Mouse (Mus musculus) 3T3-L1 (cell line): Measurements from ENCODE around the gene Lrp2bp.

Experiments
- DNase-seq: peaks from one replicate; pipeline ENCODE4 v3.0.0-alpha.2; 2015; ENCODE audit warnings: low read depth, low spot score

Lrp2bp gene

GRCm38 (mm10) chr8:45999138-45999783 lies at the start of gene Lrp2bp:
Lrp2bp (plus strand) TSS chr8:45999303.
- no peak for DNase-seq

DNA sequence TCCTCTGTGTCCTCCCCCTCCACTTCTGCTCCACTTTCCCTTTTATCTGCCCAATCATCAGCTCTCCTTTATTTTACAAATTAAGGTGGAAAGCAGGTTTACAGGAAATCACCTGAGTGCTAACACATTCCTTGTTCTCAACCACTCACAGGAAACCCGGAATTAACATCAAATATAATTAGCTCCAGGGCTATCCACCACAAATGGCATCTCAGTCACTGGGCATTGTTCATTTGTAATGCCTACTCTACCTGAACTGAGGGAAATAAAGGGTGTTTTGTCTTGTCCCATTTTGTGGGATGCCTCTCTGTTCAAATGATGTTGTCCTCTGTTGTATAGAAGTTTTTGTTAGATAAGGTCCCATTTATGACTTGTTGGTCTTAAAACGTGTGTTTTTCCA lies 48.5 kb upstream of the Lrp2bp start:
- no peak for DNase-seq

DNA sequence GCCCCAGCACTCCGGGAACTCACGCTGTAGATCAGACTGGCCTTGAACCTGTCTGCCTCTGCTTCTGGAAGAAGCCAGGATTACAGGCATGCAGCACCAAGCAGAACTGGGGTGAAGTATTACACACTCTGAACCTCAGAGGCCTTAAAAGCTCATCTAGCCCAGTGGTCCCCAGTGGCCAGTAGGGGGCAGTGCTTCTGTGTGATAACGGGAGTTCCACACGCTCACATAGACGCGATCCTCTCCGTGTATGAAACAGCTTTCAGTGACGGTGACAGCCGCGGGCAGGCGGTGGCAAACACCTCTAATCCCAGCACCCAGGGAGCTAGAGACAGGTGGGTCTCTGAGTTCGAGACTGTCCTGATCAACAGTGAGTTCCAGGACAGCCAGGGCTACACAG lies 28.2 kb upstream of the Lrp2bp start:
- DNase-seq, result peak; percentile 5

DNA sequence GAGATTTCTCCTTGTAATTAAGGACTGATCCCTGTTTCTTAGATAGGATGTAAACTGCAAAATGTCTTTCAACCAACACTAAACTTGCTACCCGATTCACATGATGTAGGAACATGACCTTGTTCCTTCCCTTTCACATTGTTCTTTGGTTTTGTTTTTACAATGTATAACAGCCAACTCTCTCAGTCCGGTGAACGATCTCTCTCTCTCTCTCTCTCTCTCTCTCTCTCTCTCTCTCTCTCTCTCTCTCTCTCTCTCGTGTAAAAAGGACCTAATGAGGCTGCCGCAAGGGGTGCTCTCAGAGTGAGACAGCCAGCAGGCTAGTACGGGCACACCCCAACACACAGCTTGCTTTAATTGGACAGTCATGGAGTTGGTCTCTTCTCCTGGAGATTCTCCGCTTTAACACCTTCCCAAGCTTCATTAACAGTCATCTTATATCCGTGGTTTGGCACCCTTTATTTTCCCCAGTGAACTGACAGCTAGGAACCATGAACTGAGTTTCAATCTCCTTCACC lies 25.1 kb upstream of the Lrp2bp start:
- no peak for DNase-seq

DNA sequence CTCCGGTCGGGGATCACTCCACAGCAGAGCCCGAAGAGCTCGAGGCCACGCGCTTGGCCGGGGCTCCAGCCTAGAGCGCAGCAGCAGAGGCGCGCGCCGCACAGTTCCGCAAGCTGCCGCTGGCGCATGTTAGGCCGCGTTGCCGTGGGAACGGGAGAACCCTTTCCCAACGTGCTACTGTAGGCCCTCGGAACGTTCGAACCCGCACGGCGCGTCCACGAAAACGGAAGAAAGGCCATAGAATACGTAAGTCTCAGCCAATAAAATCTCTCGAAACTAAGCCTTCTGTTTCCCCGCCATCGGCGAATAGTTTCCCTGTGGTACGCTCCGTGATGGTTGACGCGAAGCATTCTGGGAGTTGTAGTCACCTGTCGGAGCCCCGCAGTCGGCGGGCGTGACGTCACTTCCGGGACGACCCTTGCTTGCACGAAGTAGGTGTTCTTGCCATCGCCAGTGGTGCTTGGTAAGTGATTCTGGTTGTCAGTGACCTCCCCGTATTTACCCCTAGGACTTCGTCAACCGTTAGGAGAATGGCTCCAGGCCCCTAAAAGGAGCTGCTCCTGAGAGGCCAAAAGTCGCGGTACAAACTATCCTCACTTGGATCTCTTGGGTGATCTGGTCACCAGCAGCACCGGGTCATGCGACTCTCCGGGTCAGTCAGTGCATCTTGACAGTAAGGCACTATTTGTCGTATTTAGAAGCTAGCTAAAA lies 23.8 kb upstream of the Lrp2bp start, which contains the start of the genes 1700029J07Rik and Ufsp2:
TSS of gene 1700029J07Rik (minus strand) at position 127 of the 711 bp plus-strand sequence.
TSS of gene Ufsp2 (plus strand) at position 403 of the 711 bp plus-strand sequence.
- DNase-seq, result peak; percentile 99

DNA sequence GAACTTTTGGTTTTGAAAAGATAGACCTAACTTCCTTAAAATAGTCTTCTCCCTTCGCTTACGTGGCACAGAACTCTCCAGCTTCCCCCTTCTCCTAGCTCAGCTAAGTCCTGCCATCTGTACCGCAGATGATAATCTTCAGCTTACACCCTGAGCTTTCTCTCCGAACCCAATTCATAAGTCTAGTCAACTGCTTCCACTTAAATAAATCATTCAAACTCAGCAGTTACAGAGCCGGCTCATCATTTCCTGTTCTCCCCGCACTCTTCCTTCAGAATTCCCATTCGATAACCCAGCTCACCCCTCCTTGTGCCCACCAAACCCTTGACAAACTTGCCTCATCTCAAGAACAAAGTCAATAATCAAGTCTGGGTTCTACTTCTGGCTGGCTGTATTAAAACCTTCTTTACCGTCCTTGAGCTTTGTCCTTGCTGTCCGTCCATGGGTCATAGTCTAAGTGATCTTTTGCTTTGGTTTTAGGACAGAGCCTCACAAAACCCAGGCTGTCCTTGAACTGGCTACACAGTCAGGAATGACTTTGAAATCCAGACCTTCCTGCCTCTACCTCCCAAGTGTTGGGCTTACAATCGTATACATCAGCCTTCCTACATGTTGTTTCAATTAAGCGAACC lies 23.1 kb upstream of the Lrp2bp start:
- DNase-seq, result peak; percentile 19

- peak; percentile 80 for DNase-seq
Observed at GRCm38 (mm10) chr8:45986665-45987064, 12.4 kb upstream of the Lrp2bp start.

DNA sequence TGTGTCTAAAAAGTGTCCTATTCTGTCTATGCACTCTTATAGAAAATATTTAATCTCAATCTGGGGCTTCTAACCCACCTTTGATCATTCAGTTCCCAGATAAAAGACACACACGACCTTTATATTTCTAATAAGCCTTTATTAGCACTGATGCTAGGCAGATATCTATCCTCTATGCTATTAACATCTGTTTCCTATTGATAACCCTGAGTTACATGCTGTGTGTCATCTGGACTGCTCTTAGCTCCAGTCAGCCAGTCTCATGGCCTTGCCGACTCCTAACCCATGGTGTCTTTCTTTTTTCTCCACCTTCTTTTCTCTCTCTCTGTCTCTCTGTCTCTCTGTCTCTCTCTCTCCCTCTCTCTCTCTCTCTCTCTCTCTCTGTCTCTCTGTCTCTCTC lies 10.9 kb upstream of the Lrp2bp start:
- DNase-seq, result no peak

DNA sequence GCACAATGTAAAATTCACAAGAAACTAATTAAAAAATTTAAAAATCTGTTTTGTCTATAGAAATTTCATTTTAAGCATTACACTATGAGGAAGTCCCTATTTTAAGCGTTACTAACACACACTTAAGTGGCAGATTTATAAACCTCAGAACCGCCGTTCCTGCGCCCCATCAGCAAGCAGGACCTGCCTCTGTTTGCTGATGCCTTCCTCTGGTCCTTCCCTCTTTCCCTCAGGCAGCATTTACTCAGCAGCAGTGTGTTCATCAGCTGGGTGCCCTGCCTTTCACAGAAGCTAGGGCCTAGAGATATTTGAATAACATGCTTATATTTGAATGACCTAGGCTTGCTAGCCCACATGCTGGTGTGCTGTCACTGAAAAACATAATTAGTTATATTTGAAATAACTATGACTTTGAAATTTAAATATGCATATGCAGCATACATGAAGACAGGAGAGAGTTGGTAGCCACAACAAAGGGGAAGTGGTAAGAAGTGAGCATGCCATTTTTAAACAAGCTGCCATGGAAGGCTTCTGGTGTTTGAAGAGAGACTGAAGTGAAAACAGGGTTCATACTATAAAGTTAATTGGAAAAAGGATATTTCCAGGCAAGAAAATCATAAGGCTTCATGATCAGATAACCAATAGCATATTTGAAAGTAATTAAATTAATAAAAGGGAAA lies 8.3 kb upstream of the Lrp2bp start:
- DNase-seq, result no peak

GRCm38 (mm10) chr8:45994111-45994510 lies 5.0 kb upstream of the Lrp2bp start:
- peak; percentile 36 for DNase-seq

GRCm38 (mm10) chr8:45995576-45995975 lies 3.5 kb upstream of the Lrp2bp start:
- no peak for DNase-seq

- peak; percentile 44 for DNase-seq
Observed at GRCm38 (mm10) chr8:45998228-45998627, 875 bp upstream of the Lrp2bp start.

DNA sequence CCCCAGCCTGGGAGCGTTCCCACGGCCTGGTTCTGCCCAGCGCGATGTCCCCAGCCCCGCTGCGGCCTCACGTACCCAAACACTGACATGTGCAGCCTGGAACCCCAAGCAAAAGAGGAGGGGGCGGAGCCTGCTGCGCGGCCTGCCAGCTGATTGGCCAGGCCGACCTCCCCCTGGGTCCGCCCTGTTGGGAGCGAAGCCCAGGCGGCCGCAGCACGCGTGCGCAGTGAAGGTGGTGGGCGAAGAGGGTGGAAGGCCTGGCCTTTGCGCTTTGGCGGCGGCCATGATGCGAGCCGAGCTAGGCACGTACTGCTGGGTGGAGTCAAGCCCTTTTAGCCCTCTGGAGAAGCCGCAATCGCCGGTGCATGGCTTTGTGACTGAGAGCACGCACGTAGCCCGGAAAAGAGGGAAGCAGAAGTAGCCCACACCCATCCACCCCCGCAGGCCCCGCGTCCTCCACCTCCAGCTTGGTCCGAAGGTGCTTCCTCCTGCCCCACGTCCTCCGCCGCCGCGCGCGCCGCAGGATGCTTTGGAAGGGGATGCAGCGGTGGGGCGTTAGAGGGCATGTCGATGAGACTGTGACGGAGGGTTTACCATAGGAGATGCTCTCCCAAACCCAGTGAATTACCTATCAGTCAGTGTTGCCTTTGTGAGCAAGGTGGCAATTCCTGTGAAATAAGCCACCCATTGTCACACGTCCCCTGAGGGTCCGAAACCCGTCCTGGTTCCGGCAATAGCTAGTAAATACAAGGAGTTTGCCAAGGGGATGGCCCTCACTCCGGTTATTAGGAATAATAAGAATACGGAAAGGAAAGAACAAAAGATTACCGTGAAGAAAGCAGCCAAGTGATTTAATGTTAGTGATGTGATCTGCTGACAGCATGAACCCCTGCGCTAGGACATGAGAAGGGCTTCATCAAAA lies 942 bp downstream of the Lrp2bp start:
- peak; percentile 97 for DNase-seq

GRCm38 (mm10) chr8:46005596-46005995 lies 6.5 kb downstream of the Lrp2bp start, which contains the start of gene Ankrd37:
Ankrd37 (minus strand) TSS chr8:46005707.
- peak; percentile 46 for DNase-seq

GRCm38 (mm10) chr8:46007050-46007672 lies 8.1 kb downstream of the Lrp2bp start:
- DNase-seq, result peak; percentile 47

DNA sequence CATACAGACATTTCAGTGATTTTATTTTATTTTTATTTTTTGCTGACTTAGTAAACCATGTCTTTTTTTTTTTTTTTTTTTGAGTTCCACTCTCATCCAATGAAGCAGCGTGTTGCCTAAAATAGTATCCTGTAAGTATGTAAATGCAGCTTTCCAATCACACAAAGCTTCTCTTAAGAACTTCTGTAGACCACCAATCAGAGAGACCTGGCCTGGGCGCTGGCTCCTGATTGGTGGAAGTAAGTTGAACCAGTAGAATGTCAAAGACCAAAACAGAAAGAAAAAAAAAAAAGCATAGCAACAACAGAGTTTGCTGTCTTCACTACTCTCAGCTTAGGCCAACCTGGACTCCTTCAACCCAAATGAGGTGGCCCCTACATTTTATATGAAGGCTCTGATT lies 11.2 kb downstream of the Lrp2bp start:
- no peak for DNase-seq

DNA sequence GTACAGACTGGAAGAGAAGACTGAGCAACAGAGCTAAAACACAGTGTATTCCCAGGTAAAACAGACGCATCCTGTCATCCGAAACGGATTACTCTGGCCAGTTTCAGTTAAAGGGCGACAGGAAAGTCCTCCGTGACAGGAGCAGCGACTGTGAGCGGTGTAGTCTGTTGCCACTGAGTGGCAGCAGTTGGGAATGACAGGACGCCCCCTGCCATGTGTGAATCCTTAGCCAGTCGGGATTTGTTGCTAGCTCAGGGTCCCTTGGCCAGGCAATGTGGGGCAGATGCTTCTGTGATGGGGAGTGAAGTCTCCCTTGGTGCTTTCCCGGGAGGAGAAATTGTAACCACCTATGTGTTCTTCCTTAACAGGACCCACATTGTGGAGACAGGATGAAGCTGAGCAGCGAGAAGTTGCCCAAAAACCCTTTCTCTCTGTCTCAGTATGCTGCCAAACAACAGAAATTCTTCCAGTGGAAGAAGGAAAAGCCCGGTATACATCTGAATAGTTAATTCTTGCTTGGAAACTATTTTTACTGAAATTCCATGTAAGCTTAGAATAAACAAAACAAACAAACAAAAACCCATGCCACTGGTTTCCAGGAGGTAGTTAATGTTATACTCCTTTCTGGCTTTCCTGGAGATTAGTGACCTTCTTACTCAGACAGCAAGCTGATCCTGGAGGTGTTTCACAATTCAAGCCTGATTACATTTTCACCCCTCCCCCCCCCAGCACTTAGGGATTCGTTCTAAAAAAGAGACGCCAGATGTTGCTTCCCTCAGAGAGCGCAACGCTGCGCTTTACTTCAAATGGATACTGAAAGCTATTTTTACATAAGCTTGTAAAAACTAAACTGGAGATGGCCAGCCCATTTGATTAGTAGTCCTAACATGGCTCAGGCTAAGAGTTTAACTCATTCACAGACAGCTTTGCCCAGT lies 11.9 kb downstream of the Lrp2bp start:
- DNase-seq, result no peak

- DNase-seq, result no peak
Observed at GRCm38 (mm10) chr8:46022203-46022602, 23.1 kb downstream of the Lrp2bp start.

DNA sequence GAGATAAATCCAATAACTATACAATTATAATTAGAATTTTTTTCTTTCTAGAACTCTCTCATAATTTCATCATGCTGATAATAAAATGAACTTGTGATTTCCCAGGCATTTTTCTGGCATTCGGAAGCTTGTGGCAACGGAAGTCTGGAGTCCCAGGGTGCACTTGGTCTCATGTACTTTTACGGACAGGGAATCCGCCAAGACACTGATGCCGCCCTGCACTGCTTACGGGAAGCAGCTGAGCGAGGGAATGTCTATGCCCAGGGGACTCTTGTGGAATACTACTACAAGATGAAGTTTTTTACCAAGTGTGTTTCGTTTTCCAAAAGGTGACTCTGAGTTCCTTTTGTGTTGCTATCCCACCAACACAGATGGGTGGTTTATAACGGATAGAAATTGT lies 23.7 kb downstream of the Lrp2bp start:
- DNase-seq, result no peak
